Mouse (Mus musculus) bone marrow macrophage, adult 2 months (primary cell): ENCODE data around the gene Plekhg1. TPM values are rescaled to one million over a fixed set of nuclear protein-coding genes. Genes with fewer than 3 reads are reported as not detected.

Source experiments
- H3K27ac ChIP-seq: 2 replicates; pipeline ENCODE4 v1.5.1; 2012; ENCODE audit warnings: low read depth, low read length; ENCODE audit not compliant: insufficient read depth
- H3K4me1 ChIP-seq: 2 replicates; pipeline ENCODE4 v1.6.1; 2012; ENCODE audit warnings: low read length; ENCODE audit not compliant: control insufficient read depth, insufficient read depth
- H3K4me3 ChIP-seq: 2 replicates; pipeline ENCODE4 v1.5.1; 2012; ENCODE audit warnings: mild to moderate bottlenecking, low read length, moderate library complexity; ENCODE audit not compliant: insufficient read depth
- CTCF ChIP-seq: IDR thresholded peaks from 2 replicates; pipeline ENCODE4 v1.5.1; 2012; ENCODE audit warnings: low read depth, mild to moderate bottlenecking, low read length, moderate library complexity
- POLR2A ChIP-seq: IDR thresholded peaks from 2 replicates; pipeline ENCODE4 v1.6.1; 2012; ENCODE audit warnings: mild to moderate bottlenecking, low read depth, low read length, borderline replicate concordance
- polyA plus RNA-seq: library from polyadenylated mRNA; stranded (reverse); fragments of >200 nt; gene quantifications from 2 replicates; pipeline ENCODE4 v1.2.4, GENCODE M21; 2012; ENCODE audit not compliant: missing spikeins, insufficient read depth, insufficient read length

Plekhg1 gene
- polyA plus RNA-seq, 1 experiment, result 5.5 TPM

- TF ChIP-seq CTCF, result peak; percentile 94
- TF ChIP-seq POLR2A, result no peak
- Histone ChIP-seq H3K4me1 (no peaks in the 10 kb centered on the region; the same call in 1 of the 2 replicates), H3K27ac (no peak overlapping the region), H3K4me3 (no peak overlapping the region)
Observed at GRCm38 (mm10) chr10:3943492-3944395, 203.6 kb downstream of the Plekhg1 start.

- Histone ChIP-seq H3K27ac (no peak overlapping the region), H3K4me3 (no peak overlapping the region)
- TF ChIP-seq CTCF (no peak), POLR2A (no peak)
Observed at GRCm38 (mm10) chr10:3946871-3947270, 206.7 kb downstream of the Plekhg1 start.

DNA sequence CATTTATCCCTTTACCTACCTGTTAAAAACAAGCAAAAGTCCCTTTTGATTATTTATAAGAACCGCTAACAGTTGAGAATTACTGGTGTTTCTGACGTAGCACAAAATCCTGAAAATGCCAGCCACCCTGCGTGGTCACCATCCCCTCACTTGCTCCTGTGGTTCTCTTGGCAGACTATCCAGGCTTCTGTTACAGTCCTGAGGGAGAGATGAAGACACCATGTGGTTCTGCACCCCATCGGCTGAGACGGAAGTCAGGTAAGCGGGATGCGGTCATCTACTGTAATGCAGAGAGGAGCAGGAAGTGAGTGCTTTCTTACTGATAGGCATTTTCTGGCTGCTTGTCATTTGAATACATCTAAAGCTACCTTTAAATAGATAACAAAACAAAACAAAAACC lies 207.2 kb downstream of the Plekhg1 start:
- no peak overlapping the region for H3K27ac ChIP-seq
- no peak for TF ChIP-seq POLR2A
- TF ChIP-seq CTCF, result no peak
- no peak overlapping the region for H3K4me3 ChIP-seq
- H3K4me1 ChIP-seq, result no peaks in the 10 kb centered on the region; the same call in 1 of the 2 replicates

More at GRCm38 (mm10) chr10:3946871-3947270, 206.7 kb downstream of the Plekhg1 start:
- no peaks in the 10 kb centered on the region; the same call in 1 of the 2 replicates for H3K4me1 ChIP-seq

GRCm38 (mm10) chr10:3949306-3949705 lies 209.1 kb downstream of the Plekhg1 start:
- no peak overlapping the region for H3K4me3 ChIP-seq
- H3K27ac ChIP-seq, result no peak overlapping the region
- TF ChIP-seq POLR2A (no peak), CTCF (no peak)
- no peaks in the 10 kb centered on the region for H3K4me1 ChIP-seq

- Histone ChIP-seq H3K27ac (no peak overlapping the region), H3K4me3 (no peak overlapping the region), H3K4me1 (no peaks in the 10 kb centered on the region)
- TF ChIP-seq POLR2A (no peak), CTCF (no peak)
Observed at GRCm38 (mm10) chr10:3956471-3956870, 216.3 kb downstream of the Plekhg1 start.

DNA sequence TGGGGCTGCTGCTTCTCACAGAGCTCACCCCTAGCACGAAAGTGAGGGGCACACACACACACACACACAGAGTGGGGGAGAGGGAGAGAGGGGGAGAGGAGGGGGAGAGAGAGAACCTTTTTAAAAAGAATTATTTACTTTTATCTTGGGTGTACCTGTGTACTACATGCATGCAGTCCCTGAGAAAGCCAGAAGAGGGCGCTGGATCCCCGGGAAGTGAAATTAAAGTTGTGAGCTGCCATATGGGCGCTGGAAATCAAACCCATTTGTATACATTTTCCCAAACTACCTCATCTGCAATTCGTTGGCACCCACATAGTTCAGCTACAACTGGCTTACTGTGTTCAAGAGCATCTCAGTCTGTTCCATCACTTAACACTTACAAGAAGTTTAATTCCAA lies 218.4 kb downstream of the Plekhg1 start:
- TF ChIP-seq POLR2A (no peak), CTCF (peak; percentile 30; the same call in 1 of the 2 replicates)
- H3K4me3 ChIP-seq, result no peak overlapping the region
- no peak overlapping the region for H3K27ac ChIP-seq
- no peaks in the 10 kb centered on the region for H3K4me1 ChIP-seq

GRCm38 (mm10) chr10:3969026-3969425 lies 228.9 kb downstream of the Plekhg1 start:
- no peak overlapping the region for H3K4me3 ChIP-seq
- H3K27ac ChIP-seq, result no peak overlapping the region
- H3K4me1 ChIP-seq, result peaks cover 8% of the 10 kb centered on the region
- TF ChIP-seq CTCF (no peak), POLR2A (no peak)

GRCm38 (mm10) chr10:3972237-3972636 lies 232.1 kb downstream of the Plekhg1 start:
- H3K4me1 ChIP-seq, result peaks cover 26% of the 10 kb centered on the region
- TF ChIP-seq POLR2A, result no peak
- no peak for TF ChIP-seq CTCF
- peak overlapping the region; percentile 47 for H3K27ac ChIP-seq
- H3K4me3 ChIP-seq, result peak overlapping the region; percentile 73

GRCm38 (mm10) chr10:3972981-3973588 lies 232.9 kb downstream of the Plekhg1 start, which contains the start of gene Mthfd1l:
TSS of gene Mthfd1l (plus strand) at chr10:3973118.
- peaks cover 26% of the 10 kb centered on the region for H3K4me1 ChIP-seq
- peak within 1 kb of the TSS; percentile 47 for H3K27ac ChIP-seq
- H3K4me3 ChIP-seq, result peak within 1 kb of the TSS; percentile 73
- TF ChIP-seq CTCF (peak; percentile 38; the same call in 1 of the 2 replicates), POLR2A (no peak)
